Mouse (Mus musculus) testis, adult 2 months (tissue): ENCODE data around the gene Grhl1.

Experiments
- CTCF ChIP-seq: fragments of 200-500 bp; IDR thresholded peaks from 2 replicates; pipeline ENCODE4 v1.5.1; 2012; ENCODE audit warnings: low read depth, mild to moderate bottlenecking, inconsistent platforms, low read length, moderate library complexity; ENCODE audit not compliant: control insufficient read depth, insufficient read depth, insufficient replicate concordance
- POLR2A ChIP-seq: fragments of 200-500 bp; IDR thresholded peaks from 2 replicates; pipeline ENCODE4 v1.6.1; 2012; ENCODE audit warnings: low read depth, mild to moderate bottlenecking, inconsistent platforms, low read length, moderate library complexity; ENCODE audit not compliant: control insufficient read depth

DNA sequence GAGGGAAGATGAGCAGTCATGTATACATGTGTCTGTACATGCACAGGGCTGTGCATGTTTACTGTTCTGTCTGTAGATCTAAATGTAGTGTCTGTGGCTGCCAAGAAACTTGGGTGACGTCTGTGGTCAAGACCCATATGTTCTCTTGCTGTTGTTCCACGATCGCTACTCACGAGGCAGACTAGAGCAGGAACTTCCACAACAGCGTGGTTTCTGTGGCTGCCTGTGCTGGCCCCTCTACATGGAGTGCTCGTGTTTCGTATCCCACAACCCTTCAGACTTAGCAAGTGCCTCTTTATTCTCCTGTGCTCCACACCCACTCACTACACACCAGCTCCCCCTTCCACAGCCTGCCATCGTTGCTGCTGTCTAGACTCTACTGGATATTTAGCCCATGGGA lies 24.4 kb upstream of the Grhl1 start:
- TF ChIP-seq CTCF (no peak), POLR2A (no peak)
